Mouse (Mus musculus) forebrain, embryonic 10.5 days (tissue): Measurements from ENCODE around the gene B4galnt3. TPM values are rescaled to one million over a fixed set of nuclear protein-coding genes. Genes with fewer than 3 reads are reported as not detected.

Source experiments
- DNase-seq: peaks from one replicate; pipeline ENCODE4 v3.0.0-alpha.2; 2017; ENCODE audit warnings: low spot score; ENCODE audit errors: extremely low spot score
- H3K27ac ChIP-seq: fragments of 300-500 bp; sonication (generic); 2 replicates; pipeline ENCODE4 v1.5.1; 2016; ENCODE audit warnings: mild to moderate bottlenecking
- H3K27me3 ChIP-seq: fragments of 300-500 bp; sonication (generic); 2 replicates; pipeline ENCODE4 v1.6.1; 2016; ENCODE audit warnings: mild to moderate bottlenecking; ENCODE audit not compliant: poor library complexity, severe bottlenecking
- H3K36me3 ChIP-seq: fragments of 300-500 bp; sonication (generic); replicated peaks from 2 replicates; pipeline ENCODE4 v1.6.1; 2016; ENCODE audit warnings: mild to moderate bottlenecking, moderate library complexity
- H3K4me1 ChIP-seq: fragments of 300-500 bp; sonication (generic); 2 replicates; pipeline ENCODE4 v1.6.1; 2016
- H3K4me3 ChIP-seq: fragments of 300-500 bp; sonication (generic); 2 replicates; pipeline ENCODE4 v1.5.1; 2016; ENCODE audit warnings: mild to moderate bottlenecking, moderate library complexity
- H3K9me3 ChIP-seq: fragments of 300-500 bp; sonication (generic); 2 replicates; pipeline ENCODE4 v1.6.1; 2016; ENCODE audit warnings: mild to moderate bottlenecking, moderate library complexity
- WGBS: fragments of 180-500 bp; shearing (Covaris S2); methylation state at CpG from one replicate; pipeline ENCODE4 v1.1.7; 2016; 5-methylcytosine and 5-hydroxymethylcytosine counted together
- polyA plus RNA-seq: library from polyadenylated mRNA; unstranded; fragments of >200 nt; fragmentation: Nextera tagmentation; extraction: Ambion mirVana; gene quantifications from 2 replicates; pipeline ENCODE4 v1.2.1, GENCODE M21; 2016

The B4galnt3 gene
- polyA plus RNA-seq, 1 experiment from 2014 or later = 0.25 TPM

DNA sequence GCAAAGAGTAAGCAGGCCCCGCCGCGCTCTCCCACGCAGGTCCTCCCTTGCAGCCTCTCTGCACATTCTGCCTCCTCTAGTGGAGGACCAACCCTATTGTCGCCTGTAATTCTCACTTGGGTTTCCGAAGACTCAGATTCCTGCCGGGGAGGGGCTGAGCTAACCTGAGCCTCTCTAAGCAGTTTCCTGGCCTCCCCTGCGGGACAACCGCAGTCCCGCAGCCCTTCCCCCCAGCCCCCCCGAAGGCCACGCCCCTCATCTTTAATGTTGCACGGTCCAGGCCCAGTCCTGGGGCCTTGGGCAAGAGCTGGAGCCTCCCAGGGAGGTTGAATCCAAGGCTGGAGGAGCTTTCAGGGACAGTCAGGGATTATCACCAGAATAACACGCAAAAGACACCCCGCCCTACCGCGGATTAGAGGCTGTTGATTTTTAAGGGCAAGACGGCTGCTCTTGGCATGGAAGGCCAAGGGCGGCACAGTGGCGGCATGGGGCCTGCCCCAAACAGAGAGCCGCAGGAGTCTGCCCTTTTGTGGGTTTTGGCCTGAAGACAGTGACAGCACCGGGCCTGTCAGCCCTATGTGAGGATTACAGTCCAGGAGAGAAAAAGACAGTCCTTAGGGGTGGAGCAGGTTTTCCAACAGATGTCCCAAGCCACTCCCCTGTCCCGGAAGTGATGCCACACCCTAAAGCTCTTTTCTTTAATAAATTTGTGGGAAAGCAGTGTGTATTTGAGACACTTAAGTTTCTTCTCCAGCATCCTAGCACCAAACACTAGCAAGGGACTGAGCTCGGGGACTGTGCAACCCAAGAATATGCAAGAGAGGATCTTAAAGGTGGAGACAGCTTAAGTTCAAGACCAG lies 105.8 kb downstream of the B4galnt3 start:
- 14% methylated on average over 24 of the region's 24 CpGs for WGBS
- DNase-seq = peak; percentile 53
- H3K27ac ChIP-seq = peak overlapping the region; percentile 75

DNA sequence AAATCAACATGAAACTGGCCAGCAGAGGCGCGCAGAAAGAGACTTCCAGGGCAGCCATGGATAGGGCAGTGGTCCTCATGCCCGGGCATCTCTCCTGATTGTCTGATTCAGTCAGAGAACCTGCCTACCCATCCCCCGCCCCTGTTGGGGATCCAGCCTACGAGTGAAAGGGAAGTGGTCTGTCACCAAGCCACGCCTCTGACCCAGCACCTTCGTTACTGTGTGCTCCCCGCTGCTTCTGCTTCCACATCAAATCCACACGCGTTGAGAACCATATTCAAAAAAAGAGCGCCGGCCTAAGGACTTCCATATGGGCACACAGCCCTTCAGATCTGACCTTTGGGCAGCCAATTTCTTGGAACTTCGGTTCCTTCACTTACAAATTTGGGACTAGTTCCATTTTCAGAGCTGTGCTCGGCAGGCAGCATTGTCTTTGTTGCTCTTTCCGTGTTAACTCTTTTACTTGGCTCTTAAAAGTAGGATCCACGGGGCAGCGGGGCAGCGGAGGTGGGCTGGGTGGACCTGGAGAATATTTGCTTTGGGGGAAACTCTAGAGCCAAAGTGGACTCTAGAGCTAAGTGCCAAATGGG lies 106.7 kb downstream of the B4galnt3 start:
- H3K27ac ChIP-seq = peak overlapping the region; percentile 75
- DNase-seq = peak; percentile 43
- WGBS = 8% methylated on average over 18 of the region's 18 CpGs
- H3K36me3 ChIP-seq = no peaks in the 10 kb centered on the region
- peaks cover 36% of the 10 kb centered on the region for H3K27me3 ChIP-seq
- H3K4me3 ChIP-seq = peak overlapping the region; percentile 34
- no peaks in the 10 kb centered on the region for H3K9me3 ChIP-seq
- peaks cover 45% of the 10 kb centered on the region for H3K4me1 ChIP-seq

More for the DNA sequence above, 105.8 kb downstream of the B4galnt3 start:
- no peaks in the 10 kb centered on the region for H3K9me3 ChIP-seq
- H3K27me3 ChIP-seq = peaks cover 37% of the 10 kb centered on the region
- peak overlapping the region; percentile 34 for H3K4me3 ChIP-seq
- no peaks in the 10 kb centered on the region for H3K36me3 ChIP-seq
- peaks cover 53% of the 10 kb centered on the region for H3K4me1 ChIP-seq

DNA sequence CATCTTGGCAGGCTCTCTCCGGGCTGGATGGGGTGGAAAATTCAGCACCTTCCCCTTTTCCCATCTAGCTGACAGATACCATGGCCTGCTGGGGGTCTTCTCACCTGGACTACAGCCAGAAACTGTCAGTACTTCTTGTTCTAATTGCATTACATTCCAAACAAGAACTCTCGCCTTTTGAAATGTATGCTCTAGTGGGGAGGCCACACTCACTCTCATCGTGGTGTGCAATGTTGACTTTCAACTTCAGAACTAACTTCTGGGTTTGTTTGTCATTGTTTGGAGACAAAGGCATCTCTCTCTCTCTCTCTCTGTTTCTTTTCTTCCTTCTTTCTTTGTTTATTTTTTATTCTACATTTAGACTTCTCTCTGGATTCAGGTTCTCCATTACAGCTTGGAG lies 107.8 kb downstream of the B4galnt3 start:
- Histone ChIP-seq H3K27me3 (peaks cover 36% of the 10 kb centered on the region), H3K9me3 (no peaks in the 10 kb centered on the region), H3K27ac (no peak overlapping the region), H3K36me3 (no peaks in the 10 kb centered on the region), H3K4me1 (peaks cover 34% of the 10 kb centered on the region), H3K4me3 (no peak overlapping the region)
- no peak for DNase-seq
- 76% methylated on average over 3 of the region's 3 CpGs for WGBS

DNA sequence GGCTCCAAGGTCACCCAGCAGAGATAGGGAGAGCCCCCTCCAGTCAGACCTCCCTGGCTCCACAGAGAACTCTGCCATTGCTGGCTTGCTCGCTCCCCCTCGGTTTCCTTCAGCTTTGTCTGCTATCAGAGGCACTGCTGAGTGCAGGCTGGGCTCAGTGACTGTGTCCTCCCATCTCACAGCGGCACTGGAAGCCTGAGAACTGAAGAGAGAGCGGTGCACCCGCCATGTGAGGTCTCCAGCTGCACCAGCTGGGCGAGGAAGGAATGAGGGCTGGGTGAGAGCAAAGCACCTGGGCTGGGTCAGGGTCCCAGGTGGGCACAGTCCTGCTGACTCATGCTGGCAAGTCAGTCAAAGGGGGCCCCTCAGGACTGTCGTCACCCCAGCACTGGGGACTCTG lies 108.6 kb downstream of the B4galnt3 start:
- no peak for DNase-seq
- H3K36me3 ChIP-seq = no peaks in the 10 kb centered on the region
- peaks cover 26% of the 10 kb centered on the region for H3K4me1 ChIP-seq
- peaks cover 36% of the 10 kb centered on the region for H3K27me3 ChIP-seq
- WGBS = 51% methylated on average over 7 of the region's 7 CpGs
- H3K4me3 ChIP-seq = no peak overlapping the region
- peak overlapping the region; percentile 52; the same call in 1 of the 2 replicates for H3K27ac ChIP-seq
- H3K9me3 ChIP-seq = no peaks in the 10 kb centered on the region

DNA sequence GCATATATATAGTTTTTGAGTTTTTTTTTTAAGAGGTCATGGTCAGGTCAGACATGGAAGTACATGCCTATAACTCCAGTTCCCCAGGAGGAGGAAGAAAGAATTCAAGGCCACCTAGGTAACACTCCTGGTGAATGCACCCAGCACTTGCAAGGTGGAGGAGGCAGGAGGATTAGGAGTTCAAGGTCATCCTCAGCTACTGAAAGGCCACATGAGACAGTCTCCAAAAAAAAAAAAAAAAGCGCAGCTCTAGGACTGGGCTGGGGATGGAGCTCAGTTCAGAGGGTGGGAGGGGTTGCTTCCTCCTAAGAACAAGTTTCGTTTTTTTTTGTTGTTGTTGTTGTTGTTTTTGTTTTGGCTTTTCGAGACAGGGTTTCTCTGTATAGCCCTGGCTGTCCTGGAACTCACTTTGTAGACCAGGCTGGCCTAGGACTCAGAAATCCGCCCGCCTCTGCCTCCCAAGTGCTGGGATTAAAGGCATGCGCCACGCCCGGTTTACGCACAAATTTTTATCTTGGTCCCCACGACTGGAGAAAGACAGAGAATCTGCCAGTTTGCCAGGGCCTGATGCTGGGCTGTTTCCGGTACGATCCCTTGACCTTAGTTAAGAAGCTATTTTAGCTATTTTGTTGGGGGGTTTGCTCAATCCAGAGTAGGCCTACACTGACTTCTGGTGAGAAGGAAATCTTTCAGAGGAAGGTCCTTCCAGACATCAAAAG lies 109.2 kb downstream of the B4galnt3 start:
- Histone ChIP-seq H3K9me3 (no peaks in the 10 kb centered on the region), H3K27me3 (peaks cover 36% of the 10 kb centered on the region), H3K36me3 (no peaks in the 10 kb centered on the region), H3K4me3 (no peak overlapping the region), H3K27ac (peak overlapping the region; percentile 52; the same call in 1 of the 2 replicates), H3K4me1 (peaks cover 26% of the 10 kb centered on the region)
- WGBS = 90% methylated on average over 12 of the region's 12 CpGs
- DNase-seq = no peak

DNA sequence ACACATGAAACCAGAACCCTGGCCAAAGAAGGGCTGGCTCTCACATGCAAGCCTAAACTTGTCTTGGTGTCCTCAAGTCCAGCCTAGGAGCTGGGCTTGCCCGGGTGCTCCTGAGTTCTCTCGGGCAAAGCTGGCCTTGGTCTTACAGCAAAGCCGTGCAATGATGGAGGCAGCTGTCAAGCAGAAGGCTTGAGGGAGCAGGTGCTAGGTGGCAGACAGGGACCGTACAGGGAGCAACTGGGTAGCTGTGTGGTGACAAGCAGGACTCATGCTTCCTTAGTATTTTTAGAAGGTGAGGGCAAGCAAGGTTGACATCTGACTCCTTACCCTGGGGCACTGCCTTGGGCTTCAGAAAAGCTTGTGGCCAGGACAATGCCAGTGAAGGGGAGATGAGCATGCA lies 110.6 kb downstream of the B4galnt3 start:
- WGBS = 86% methylated on average over 4 of the region's 4 CpGs
- DNase-seq = no peak
- H3K9me3 ChIP-seq = no peaks in the 10 kb centered on the region
- no peak overlapping the region for H3K4me3 ChIP-seq
- peaks cover 27% of the 10 kb centered on the region for H3K27me3 ChIP-seq
- H3K4me1 ChIP-seq = peaks cover 21% of the 10 kb centered on the region
- no peaks in the 10 kb centered on the region for H3K36me3 ChIP-seq
- no peak overlapping the region for H3K27ac ChIP-seq

DNA sequence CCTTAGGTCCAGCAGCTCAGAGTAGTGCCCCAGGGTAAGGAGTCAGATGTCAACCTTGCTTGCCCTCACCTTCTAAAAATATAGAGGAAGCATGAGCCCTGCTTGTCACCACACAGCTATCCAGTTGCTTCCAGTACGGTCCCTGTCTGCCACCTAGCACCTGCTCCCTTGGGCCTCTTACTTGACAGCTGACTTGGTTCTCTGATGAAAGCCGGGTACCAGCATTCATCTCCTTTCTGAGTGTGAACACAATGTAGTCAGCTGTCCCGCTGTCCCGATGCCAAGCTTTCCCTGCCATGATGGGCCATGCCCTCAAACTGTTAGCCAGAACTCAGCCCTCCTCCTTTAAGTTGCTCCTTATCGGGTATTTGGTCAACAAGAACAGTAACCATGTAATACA lies 112.2 kb downstream of the B4galnt3 start:
- no peak for DNase-seq
- Histone ChIP-seq H3K27me3 (peaks cover 15% of the 10 kb centered on the region), H3K4me3 (no peak overlapping the region), H3K4me1 (peaks cover 5% of the 10 kb centered on the region), H3K36me3 (no peaks in the 10 kb centered on the region), H3K9me3 (no peaks in the 10 kb centered on the region), H3K27ac (no peak overlapping the region)
- 92% methylated on average over 5 of the region's 5 CpGs for WGBS

DNA sequence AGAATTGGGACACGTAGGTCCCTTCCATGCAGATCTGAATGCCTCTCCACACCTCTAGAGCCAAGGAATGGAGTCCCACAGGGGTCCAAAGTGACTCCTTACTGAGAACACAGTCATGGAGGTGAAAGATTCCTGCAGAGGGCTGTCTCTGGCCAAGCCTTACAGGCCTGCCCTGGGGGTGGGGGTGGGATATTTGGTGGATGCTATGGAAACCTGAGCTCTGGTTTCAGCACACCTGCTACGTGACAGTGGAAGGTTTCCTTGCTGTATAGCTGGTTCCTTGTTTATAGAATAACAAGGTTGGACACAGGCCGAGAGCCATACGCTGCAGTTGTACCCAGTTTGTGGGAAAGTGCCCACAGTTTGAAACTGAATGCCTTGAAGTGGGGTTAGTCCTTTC lies 113.9 kb downstream of the B4galnt3 start:
- no peak overlapping the region for H3K4me3 ChIP-seq
- no peak for DNase-seq
- no peak overlapping the region for H3K27ac ChIP-seq
- no peaks in the 10 kb centered on the region for H3K9me3 ChIP-seq
- H3K27me3 ChIP-seq = no peaks in the 10 kb centered on the region
- WGBS = 79% methylated on average over 4 of the region's 4 CpGs
- H3K36me3 ChIP-seq = no peaks in the 10 kb centered on the region
- peaks cover under 1% of the 10 kb centered on the region; the same call in 1 of the 2 replicates for H3K4me1 ChIP-seq

DNA sequence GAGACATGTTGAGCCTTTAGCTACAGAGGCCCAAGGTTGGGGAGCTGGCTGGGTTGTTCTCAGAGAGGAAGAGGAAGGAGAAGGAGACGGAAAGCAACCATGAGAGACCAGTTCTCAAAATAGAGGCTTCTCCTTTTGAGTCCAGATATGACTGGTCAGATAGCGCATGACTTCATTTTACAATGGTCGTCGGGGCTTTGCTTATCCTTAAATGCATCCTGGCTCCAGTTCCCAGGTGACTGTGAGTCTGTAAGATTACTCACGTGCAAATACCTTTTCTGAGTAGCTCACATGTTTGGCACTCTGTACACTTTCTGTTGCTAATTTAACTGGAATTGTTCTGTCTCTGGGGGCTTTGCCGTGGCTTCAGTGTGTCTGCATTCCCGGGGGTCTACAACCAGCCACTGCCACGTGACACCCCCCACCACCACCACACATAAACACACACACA lies 114.6 kb downstream of the B4galnt3 start:
- no peak overlapping the region for H3K27ac ChIP-seq
- no peak overlapping the region for H3K4me3 ChIP-seq
- no peaks in the 10 kb centered on the region for H3K27me3 ChIP-seq
- H3K4me1 ChIP-seq = no peaks in the 10 kb centered on the region; the same call in 1 of the 2 replicates
- no peaks in the 10 kb centered on the region for H3K36me3 ChIP-seq
- WGBS = 91% methylated on average over 8 of the region's 8 CpGs
- no peak for DNase-seq
- no peaks in the 10 kb centered on the region for H3K9me3 ChIP-seq

DNA sequence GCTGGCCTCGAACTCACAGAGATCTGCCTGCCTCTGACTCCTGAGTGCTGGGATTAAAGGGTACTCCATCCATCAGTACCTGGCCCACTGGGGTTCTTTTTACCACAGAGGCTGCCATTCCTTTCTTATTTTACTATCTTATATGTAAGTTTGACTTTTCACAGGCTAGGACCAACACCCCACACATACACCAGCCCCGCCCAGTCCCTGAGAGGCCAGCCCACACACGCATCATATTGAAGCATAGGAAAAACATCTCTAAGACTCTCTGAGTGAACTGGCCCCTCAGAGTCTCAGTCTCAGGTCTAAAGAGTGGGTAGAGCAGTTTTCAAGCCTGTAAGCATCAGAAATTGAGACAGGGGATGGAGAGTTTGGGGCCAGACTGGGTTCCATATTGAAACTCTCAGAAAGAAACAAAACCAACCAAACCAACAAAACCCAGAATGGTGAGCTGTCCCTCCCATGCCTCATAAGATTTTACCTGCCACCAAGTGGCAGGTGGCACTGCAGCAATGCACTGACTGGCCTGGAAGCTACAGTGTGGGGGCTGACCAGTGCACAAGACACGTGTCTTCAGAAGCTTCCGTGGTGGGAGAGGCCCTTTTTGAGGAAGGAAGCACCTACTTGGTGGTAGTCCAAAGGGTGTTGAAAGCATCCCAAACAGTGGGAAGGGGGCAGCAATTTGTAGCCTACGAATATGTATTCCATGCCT lies 115.2 kb downstream of the B4galnt3 start:
- no peak overlapping the region for H3K27ac ChIP-seq
- no peaks in the 10 kb centered on the region for H3K9me3 ChIP-seq
- no peak overlapping the region for H3K4me3 ChIP-seq
- no peaks in the 10 kb centered on the region; the same call in 1 of the 2 replicates for H3K4me1 ChIP-seq
- no peaks in the 10 kb centered on the region for H3K27me3 ChIP-seq
- 93% methylated on average over 6 of the region's 6 CpGs for WGBS
- no peaks in the 10 kb centered on the region for H3K36me3 ChIP-seq
- DNase-seq = no peak

DNA sequence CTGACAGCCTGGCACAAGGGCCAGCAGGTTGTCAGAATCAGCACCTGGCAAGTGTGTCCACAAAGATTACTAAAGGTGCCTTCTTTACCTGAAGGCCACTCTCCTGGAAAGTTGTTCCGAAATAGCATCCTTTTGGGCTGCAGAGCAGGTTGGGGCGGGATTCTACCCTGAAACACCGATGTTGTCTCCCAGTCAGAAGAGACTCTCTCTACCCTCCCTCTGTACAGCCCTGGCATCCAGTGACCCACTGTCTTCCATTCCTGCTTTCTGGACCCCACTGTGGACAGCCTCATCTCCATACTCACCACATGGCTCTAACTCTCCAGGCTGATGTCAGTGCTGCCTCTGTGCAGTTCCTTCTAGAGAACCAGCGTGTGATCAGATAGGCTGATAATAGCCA lies 118.7 kb downstream of the B4galnt3 start:
- 93% methylated on average over 4 of the region's 4 CpGs for WGBS
- DNase-seq = no peak
- no peak overlapping the region for H3K4me3 ChIP-seq
- H3K36me3 ChIP-seq = no peaks in the 10 kb centered on the region
- no peaks in the 10 kb centered on the region for H3K27me3 ChIP-seq
- no peaks in the 10 kb centered on the region; the same call in 1 of the 2 replicates for H3K4me1 ChIP-seq
- no peaks in the 10 kb centered on the region for H3K9me3 ChIP-seq
- H3K27ac ChIP-seq = no peak overlapping the region

DNA sequence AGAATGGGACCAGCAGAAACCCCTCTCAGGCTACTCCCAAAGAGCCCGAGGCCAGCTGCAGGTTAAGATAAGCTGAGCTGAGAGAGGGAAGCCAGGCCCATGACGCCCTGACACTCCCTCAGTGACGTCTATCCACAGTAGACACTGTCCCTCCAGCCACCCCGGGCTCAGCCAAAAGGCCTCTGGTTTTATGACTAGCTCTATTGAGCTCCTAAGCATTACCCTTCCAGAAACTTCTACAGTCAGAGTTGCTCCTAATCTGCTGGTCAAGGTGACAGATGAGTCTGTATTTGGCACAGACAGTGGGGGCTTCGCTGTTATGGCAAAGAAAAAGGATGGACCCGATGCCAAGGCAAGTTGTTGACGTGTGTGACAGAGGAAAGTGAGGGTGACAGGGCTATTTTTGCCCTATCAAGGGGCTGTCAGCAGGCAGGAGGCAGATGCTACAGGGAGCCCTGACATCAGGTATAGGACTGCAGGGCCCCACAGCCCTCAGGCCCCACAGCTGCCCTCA lies 119.7 kb downstream of the B4galnt3 start:
- WGBS = 79% methylated on average over 7 of the region's 7 CpGs
- H3K27me3 ChIP-seq = no peaks in the 10 kb centered on the region
- peak overlapping the region; percentile 25; the same call in 1 of the 2 replicates for H3K27ac ChIP-seq
- H3K4me3 ChIP-seq = no peak overlapping the region
- no peak for DNase-seq
- no peaks in the 10 kb centered on the region for H3K9me3 ChIP-seq
- H3K36me3 ChIP-seq = no peaks in the 10 kb centered on the region
- H3K4me1 ChIP-seq = no peaks in the 10 kb centered on the region
